9 mouse cellular contexts compared by ENCODE assay signal in genomic region chr7:117303705-117304104, GRCm38 (mm10).
DNase-seq lines count a peak whose midpoint lies in the region; ATAC-seq and TF ChIP-seq lines count a peak whose summit lies in the region.
"Had no signal": no experiment of that assay in that cellular context is flagged by ENCODE, and none has a peak within 500 bp of the region (broad histone marks: within the 10 kb centered on the region; RNA-seq: fewer than 3 reads in every experiment).

No protein-coding gene starts in this region.

- H3K9me3 ChIP-seq in hindbrain, embryonic 14.5 days (ENCODE audit: control insufficient read depth, low read length), result no peaks in the 10 kb centered on the region
- no peaks in the 10 kb centered on the region for H3K9me3 ChIP-seq in hindbrain, embryonic 12.5 days (replicated peaks)
- H3K9me3 ChIP-seq in heart, postnatal 0 days (replicated peaks; ENCODE audit: control insufficient read depth, low read length), result no peaks in the 10 kb centered on the region
- H3K9me3 ChIP-seq: neural tube, embryonic 13.5 days had no signal

- intact Hi-C loops in left cerebral cortex, postnatal 4 days (cut with DNase I), result no loop called here

- TF ChIP-seq CTCF in heart, postnatal 0 days (IDR thresholded peaks at IDR 0.05; ENCODE audit: low read depth), result peak; percentile 51

- ATAC-seq in hindbrain, embryonic 14.5 days (ENCODE audit: low FRiP score), result no peak
- ATAC-seq in hindbrain, embryonic 12.5 days (ENCODE audit: low FRiP score), result no peak
- ATAC-seq in heart, postnatal 0 days (ENCODE audit: insufficient read depth, low read depth), result no peak

- no peaks in the 10 kb centered on the region for H3K27me3 ChIP-seq in hindbrain, embryonic 14.5 days (ENCODE audit: control insufficient read depth, insufficient read depth, low read length)
- H3K27me3 ChIP-seq in hindbrain, embryonic 12.5 days, result 0 out of 2 replicates have a peak, but pooled peaks cover 6% of the 10 kb centered on the region
- H3K27me3 ChIP-seq in heart, postnatal 0 days (ENCODE audit: control insufficient read depth, insufficient read depth, low read length), result no peaks in the 10 kb centered on the region
- H3K27me3 ChIP-seq: neural tube, embryonic 13.5 days had no signal

- no peak overlapping the region for H3K9ac ChIP-seq in hindbrain, embryonic 14.5 days
- no peak overlapping the region for H3K9ac ChIP-seq in hindbrain, embryonic 12.5 days
- H3K9ac ChIP-seq in heart, postnatal 0 days (replicated peaks; ENCODE audit: low read depth, low read length), result no peak overlapping the region
- H3K9ac ChIP-seq: neural tube, embryonic 13.5 days had no signal

- WGBS in hindbrain, embryonic 14.5 days, result 42% methylated on average over 2 of the region's 2 CpGs
- WGBS in hindbrain, embryonic 12.5 days, result 64% methylated on average over 2 of the region's 2 CpGs
- 19% methylated on average over 2 of the region's 2 CpGs for WGBS in heart, postnatal 0 days

- no peak for TF ChIP-seq EP300 in heart, postnatal 0 days (IDR thresholded peaks at IDR 0.05; ENCODE audit: low read depth)

- H3K4me1 ChIP-seq in hindbrain, embryonic 14.5 days (replicated peaks; ENCODE audit: control insufficient read depth, insufficient read depth, low read length), result no peaks in the 10 kb centered on the region
- H3K4me1 ChIP-seq in hindbrain, embryonic 12.5 days, result no peaks in the 10 kb centered on the region
- no peaks in the 10 kb centered on the region for H3K4me1 ChIP-seq in heart, postnatal 0 days (ENCODE audit: control insufficient read depth, insufficient read depth)
- H3K4me1 ChIP-seq: neural tube, embryonic 13.5 days had no signal

- H3K4me3 ChIP-seq in hindbrain, embryonic 14.5 days (replicated peaks; ENCODE audit: low read length), result no peak overlapping the region
- H3K4me3 ChIP-seq in hindbrain, embryonic 12.5 days, result no peak overlapping the region
- no peak overlapping the region for H3K4me3 ChIP-seq in heart, postnatal 0 days (ENCODE audit: low read depth, low read length)
- H3K4me3 ChIP-seq: neural tube, embryonic 13.5 days had no signal

- DNase-seq in hindbrain, embryonic 14.5 days (ENCODE audit: low spot score), result peak; percentile 40
- DNase-seq in urinary bladder, postnatal 36 days (ENCODE audit: low spot score in 2 of 2), result peak; percentile 3
- DNase-seq in urinary bladder, postnatal 4 days (ENCODE audit: low spot score in 2 of 2), result no peak
- DNase-seq in heart, postnatal 0 days (ENCODE audit: low spot score), result peak; percentile 36
- peak; percentile 8 for DNase-seq in mesoderm, embryonic 11.5 days (ENCODE audit: low read depth, low spot score)
- DNase-seq in cerebellum, adult 11-12 months, result no peak
- no peak for DNase-seq in left cerebral cortex, postnatal 4 days

- no peak overlapping the region for H3K27ac ChIP-seq in hindbrain, embryonic 14.5 days
- no peak overlapping the region for H3K27ac ChIP-seq in hindbrain, embryonic 12.5 days
- H3K27ac ChIP-seq in heart, postnatal 0 days (ENCODE audit: low read depth), result no peak overlapping the region
- H3K27ac ChIP-seq: neural tube, embryonic 13.5 days had no signal

- no peak overlapping the region for H3K4me2 ChIP-seq in hindbrain, embryonic 14.5 days (replicated peaks)
- H3K4me2 ChIP-seq in hindbrain, embryonic 12.5 days (replicated peaks), result no peak overlapping the region
- H3K4me2 ChIP-seq in heart, postnatal 0 days (ENCODE audit: low read depth, low read length), result no peak overlapping the region
- H3K4me2 ChIP-seq: neural tube, embryonic 13.5 days had no signal

- H3K36me3 ChIP-seq in hindbrain, embryonic 14.5 days (replicated peaks; ENCODE audit: control insufficient read depth, insufficient read depth), result no peaks in the 10 kb centered on the region
- no peaks in the 10 kb centered on the region for H3K36me3 ChIP-seq in hindbrain, embryonic 12.5 days
- H3K36me3 ChIP-seq in heart, postnatal 0 days (replicated peaks; ENCODE audit: control insufficient read depth, insufficient read depth, low read length), result no peaks in the 10 kb centered on the region
- H3K36me3 ChIP-seq: neural tube, embryonic 13.5 days had no signal

Comparison
In these comparisons a context has a peak if more than half of its experiments do, and no peak if none do; other contexts are left out.
1. DNase-seq: peak in hindbrain, embryonic 14.5 days (single experiment), urinary bladder, postnatal 36 days (2 of 2), heart, postnatal 0 days (single experiment) and mesoderm, embryonic 11.5 days (single experiment); none in urinary bladder, postnatal 4 days (0 of 2), cerebellum, adult 11-12 months (single experiment) and left cerebral cortex, postnatal 4 days (single experiment).